Mouse (Mus musculus) NIH3T3 (cell line): ENCODE results near the gene Kcnip1.
A peak's percentile ranks its signal among the peaks of the same experiment; 100 is the strongest.

Experiments
- DNase-seq: peaks from one replicate; pipeline ENCODE4 v3.0.0-alpha.2; 2012; ENCODE audit warnings: low read depth

Kcnip1 gene

DNA sequence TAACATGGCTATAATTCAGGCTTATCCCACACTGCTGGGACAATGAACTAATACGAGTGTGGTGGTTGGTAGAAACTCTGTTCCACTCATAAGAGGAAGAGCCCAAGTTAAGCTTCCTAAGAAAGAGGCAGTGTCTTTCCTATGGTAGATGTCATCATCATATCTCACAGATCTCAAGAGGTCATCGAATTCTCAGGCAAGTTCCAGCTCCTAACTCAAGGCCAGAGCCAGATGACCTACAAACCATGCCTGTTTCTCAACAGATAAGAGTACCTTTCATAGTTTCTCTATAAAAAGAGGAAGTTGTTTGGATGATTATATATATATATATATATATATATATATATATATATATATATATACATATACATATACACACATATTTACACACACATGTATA, 6.4 kb downstream of the Kcnip1 start:
- no peak for DNase-seq

DNA sequence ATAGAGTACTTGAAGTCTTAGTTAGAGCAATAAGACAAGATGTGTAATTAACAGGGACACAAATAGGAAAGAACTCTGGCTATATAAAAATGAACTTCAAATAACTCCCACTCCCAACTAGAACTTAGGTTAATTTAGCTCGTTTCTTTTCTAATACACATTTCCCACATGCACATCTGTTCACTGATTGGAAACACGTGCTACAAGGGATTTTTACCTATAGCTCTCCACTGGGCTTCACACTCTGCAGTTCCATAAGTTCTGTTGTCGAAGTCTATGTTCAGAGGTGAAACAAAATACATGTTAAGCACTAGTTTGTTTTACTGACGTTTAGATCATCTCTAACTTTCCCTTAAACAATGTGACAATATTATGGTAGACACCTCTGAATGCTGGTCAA, 12.8 kb downstream of the Kcnip1 start:
- no peak for DNase-seq

GRCm38 (mm10) chr11:33975121-33975520, 17.8 kb downstream of the Kcnip1 start:
- DNase-seq = no peak

- DNase-seq = no peak
Measured at GRCm38 (mm10) chr11:33974341-33975040, 18.5 kb downstream of the Kcnip1 start.

DNA sequence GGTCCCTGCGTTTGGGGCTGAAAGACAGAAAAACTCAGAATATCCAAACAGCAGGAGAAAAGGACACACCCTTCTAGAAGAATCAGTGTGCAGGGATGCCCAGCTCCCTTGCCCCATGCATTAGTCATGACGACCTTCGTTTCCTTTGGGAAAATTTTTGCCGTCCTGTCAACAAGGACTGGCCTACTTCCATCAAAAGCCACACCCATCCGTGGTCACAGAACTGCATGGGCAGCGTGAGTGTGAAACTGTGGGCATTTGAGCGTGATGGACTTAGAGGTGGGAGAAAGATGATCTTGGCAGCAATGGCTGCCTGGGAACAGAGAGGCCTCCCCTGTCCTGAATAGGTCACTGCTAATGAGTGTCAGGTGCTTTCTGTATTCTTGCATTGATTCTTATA, 20.8 kb downstream of the Kcnip1 start:
- DNase-seq = no peak

GRCm38 (mm10) chr11:33969199-33969598, 23.8 kb downstream of the Kcnip1 start:
- DNase-seq = no peak

GRCm38 (mm10) chr11:33967708-33968107, 25.2 kb downstream of the Kcnip1 start:
- DNase-seq = no peak

- DNase-seq = no peak
Measured at GRCm38 (mm10) chr11:33965380-33965779, 27.6 kb downstream of the Kcnip1 start.

DNA sequence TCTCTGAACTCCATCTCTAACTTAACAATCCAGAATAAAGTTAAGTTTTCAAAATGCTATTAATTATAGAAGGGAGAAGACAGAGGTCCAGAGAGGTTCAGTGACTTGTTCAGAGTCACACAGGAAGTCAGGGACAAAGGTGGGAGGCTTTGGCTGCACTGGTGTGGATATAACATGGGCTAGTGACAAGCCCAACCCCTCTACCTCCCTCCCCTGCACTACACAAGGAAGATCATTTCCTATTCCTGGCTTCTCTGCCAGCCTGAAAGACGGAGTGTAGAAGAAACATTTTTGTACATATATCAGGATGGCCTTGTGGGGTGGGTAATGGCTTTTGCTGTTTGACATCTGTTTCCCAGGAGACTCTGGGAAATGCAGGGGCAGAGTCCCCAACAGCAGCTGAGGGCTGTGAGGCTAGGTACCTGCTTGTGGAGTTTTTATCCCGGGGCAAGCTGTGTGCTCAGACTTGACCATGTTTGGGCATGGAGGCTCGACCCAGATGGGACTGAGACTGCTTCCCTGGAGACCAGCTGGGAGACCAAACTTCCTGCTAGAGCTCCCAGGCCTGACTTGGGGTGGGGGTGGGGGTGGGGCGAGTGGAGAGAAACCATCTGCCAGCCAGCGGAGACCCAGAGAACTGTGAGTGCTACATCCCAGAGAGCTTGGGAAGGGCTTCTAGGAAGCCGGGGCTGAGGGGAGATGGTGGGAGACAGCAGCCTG, 30.1 kb downstream of the Kcnip1 start, which contains the start of gene Kcnmb1:
TSS of gene Kcnmb1 (plus strand) at position 326 of the 720 bp plus-strand sequence.
- no peak for DNase-seq

DNA sequence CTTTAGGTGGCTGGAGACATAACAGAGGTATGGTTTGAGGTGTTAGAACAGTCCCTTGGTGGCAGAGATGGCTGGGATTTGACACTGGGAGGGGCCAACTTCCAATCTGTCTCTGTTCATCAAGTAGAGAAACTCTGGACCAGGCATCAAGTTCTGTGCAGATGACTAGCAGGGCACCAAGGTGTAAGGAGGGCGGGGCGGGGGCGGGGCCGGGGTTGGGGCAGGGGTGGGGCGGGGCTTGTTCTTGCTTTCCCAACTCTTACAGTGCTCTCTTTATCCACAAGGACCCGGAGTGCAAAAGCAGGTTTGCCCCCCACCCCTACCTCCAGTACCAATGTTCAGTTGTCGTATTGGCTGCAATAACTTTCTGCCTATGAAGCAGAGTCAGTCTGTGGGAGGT, 30.8 kb downstream of the Kcnip1 start:
- DNase-seq = no peak

GRCm38 (mm10) chr11:33958713-33959112, 34.2 kb downstream of the Kcnip1 start:
- DNase-seq = peak; percentile 39

- no peak for DNase-seq
Measured at GRCm38 (mm10) chr11:33957595-33957994, 35.4 kb downstream of the Kcnip1 start.

DNA sequence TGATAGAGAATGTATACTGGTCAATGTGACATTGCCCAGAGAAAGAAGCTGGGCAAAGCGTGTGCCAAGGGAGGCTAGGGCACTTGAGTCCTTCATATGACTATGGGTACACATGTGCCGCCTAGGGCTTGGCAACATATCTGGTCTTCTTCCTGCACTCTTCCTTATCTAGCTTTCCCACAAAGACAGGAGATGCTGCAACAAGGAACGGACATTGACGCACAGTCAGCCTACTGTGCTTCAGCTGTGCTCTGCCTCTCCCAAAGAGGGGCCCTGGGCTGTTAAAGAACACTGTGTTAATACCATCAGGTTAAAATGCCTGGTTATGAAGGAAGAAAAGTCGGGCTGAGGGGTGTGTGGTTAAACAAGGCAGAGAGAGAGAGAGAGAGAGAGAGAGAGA, 36.3 kb downstream of the Kcnip1 start:
- DNase-seq = no peak

DNA sequence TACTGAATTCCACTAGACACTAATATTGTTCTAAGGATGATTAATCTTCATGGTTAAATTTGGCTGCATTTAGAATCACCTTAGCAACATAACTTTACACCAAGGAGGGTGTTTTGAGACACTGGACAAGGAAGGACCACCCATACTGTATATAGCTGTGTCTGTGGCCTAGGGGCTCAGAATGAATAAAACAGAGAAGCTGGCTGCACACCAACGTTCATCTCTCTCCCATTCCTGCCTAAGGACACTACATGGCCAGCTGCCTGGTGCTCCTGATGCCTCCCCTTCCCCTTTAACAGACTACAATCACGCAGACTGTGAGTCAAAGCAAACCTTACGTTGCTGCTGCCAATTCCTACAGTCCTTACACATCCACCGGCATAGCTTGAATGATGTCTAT, 37.0 kb downstream of the Kcnip1 start:
- DNase-seq = no peak

DNA sequence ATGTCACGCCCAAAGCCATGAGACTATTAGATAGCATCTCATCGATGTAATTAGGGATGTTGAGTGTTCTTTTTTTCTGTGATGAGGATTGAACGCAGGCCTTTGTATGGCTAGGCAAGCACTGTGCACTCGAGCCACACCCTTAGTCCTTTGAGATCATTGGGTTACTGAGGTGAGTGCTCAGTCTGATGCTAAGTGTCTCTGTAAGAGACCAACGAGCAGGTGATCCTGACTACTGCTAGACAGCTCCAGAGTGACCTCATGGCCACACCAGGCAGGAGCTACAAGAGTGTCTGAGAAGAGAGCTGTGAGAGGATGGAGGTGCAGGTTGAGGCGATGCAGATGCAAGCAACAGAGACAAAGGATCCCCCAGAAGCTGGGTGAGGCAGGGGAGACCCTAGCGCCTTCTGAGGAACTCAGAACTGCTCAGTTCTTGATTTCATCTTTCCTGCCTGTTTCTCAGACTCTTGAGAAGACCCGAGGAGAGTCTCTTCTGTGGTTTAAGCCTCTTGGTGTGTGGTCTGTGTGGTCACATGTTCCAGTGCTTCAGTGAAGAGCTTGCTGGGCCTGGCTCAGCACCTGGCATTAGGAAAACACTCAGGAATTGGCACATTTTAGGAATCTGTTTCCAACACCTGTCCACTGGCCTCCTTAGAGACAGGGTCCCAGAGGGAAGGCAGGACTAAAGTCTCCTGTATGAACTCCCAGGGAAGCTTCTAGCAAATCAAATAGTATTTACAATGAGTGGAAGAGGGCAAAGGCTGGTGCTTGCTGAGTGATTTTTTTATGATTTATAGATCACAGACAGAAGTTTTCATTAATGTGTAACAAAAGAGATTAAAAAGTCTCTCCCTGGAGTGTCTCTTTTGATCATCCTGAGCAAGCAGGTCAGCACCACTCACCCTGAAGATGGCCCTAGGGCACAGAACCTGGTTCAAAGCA, 41.0 kb downstream of the Kcnip1 start:
- DNase-seq = no peak

- DNase-seq = no peak
Measured at GRCm38 (mm10) chr11:33951155-33951554, 41.8 kb downstream of the Kcnip1 start.

DNA sequence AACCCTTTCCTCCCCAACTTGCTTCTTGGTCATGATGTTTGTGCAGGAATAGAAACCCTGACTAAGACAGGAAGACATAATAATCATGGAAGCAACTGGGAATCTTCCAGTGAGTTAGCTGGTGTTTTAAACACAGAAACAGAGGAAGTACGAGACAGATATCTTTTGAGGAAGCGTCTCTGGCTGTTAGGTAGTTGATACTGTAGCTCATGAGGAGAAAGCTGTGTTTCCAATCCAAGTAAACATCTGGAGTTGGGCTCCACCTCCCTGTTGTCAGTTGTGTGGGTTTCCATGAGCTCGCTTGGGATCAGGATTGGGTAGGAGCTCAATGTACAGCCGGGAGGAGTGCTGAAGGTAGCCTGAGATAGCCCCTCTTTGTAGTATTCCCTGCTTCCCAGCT, 46.5 kb downstream of the Kcnip1 start:
- DNase-seq = no peak

DNA sequence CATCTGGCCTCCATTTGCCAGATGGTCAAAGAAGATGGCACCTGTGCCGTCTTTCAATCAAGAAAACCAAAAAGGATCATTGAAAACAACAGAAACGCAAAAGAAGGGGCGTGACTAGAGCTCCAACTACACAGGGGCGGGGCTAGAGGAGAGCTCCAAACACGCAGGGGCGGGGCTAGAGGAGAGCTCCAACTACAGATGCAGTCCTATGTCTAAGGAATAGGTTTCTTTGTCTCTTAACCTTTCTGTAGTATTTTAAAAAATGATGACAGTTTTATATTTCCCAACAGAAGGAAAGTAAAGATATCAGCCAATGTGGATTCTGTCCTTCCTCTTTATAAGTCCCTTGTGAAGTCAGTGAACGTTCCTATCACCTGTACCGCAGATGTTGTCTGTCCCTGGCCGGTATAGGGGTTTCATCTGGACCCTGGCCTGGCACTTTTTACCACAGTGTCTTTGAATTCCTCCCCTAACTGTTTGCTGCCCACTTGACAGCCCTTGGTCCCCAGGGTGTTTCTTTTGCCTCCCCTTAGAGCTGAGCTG, 48.1 kb downstream of the Kcnip1 start:
- DNase-seq = no peak

- DNase-seq = no peak
Measured at GRCm38 (mm10) chr11:33944067-33944785, 48.7 kb downstream of the Kcnip1 start.

- no peak for DNase-seq
Measured at GRCm38 (mm10) chr11:33943565-33943964, 49.4 kb downstream of the Kcnip1 start.

GRCm38 (mm10) chr11:33939456-33940113, 53.4 kb downstream of the Kcnip1 start:
- DNase-seq = no peak
